Mouse (Mus musculus) MEL (cell line): ENCODE measurements around the gene Slco2b1.

Experiments used
- CHD2 ChIP-seq: IDR thresholded peaks from 2 replicates; pipeline ENCODE4 v1.6.1; 2011; ENCODE audit warnings: low read length, improper control_type of control experiment
- E2F4 ChIP-seq: IDR thresholded peaks from 2 replicates; pipeline ENCODE4 v1.6.1; 2011; ENCODE audit warnings: low read depth, low read length, improper control_type of control experiment, borderline replicate concordance
- EP300 ChIP-seq, 2 experiments: IDR thresholded peaks; 2 replicates each; pipeline ENCODE4 v1.6.1; 2011; ENCODE audit warnings: improper control_type of control experiment in 2 of 2, low read length in 2 of 2, low read depth in 1 of 2, mild to moderate bottlenecking in 1 of 2
- MAFK ChIP-seq: IDR thresholded peaks from 2 replicates; pipeline ENCODE4 v1.6.1; 2011; ENCODE audit warnings: low read depth, mild to moderate bottlenecking, low read length, improper control_type of control experiment, borderline replicate concordance
- POLR2A ChIP-seq, 2 experiments: IDR thresholded peaks; 2 replicates each; pipeline ENCODE4 v1.6.1; 2011 to 2012; ENCODE audit warnings: low read length in 2 of 2, mild to moderate bottlenecking in 2 of 2, control low read depth in 1 of 2, improper control_type of control experiment in 1 of 2, low read depth in 1 of 2, moderate library complexity in 1 of 2; ENCODE audit not compliant: control insufficient read depth in 1 of 2, insufficient read depth in 1 of 2, poor library complexity in 1 of 2
- POLR2AphosphoS5 ChIP-seq: IDR thresholded peaks from 2 replicates; pipeline ENCODE4 v1.6.1; 2012; ENCODE audit warnings: low read depth, borderline replicate concordance, mild to moderate bottlenecking, inconsistent platforms, low read length, moderate library complexity, mixed read lengths
- RCOR1 ChIP-seq: IDR thresholded peaks from 2 replicates; pipeline ENCODE4 v1.6.1; 2012; ENCODE audit warnings: low read depth, mild to moderate bottlenecking, inconsistent platforms, low read length, improper control_type of control experiment

GRCm38 (mm10) chr7:99618860-99619259, 92.3 kb downstream of the Slco2b1 start:
- no peak for TF ChIP-seq CHD2
- TF ChIP-seq MAFK, result no peak
- no peak for TF ChIP-seq POLR2A (IDR thresholded peaks at IDR 0.05; ENCODE audit: control insufficient read depth in 1 of 2, insufficient read depth in 1 of 2, low read depth in 1 of 2, low read length in 2 of 2, poor library complexity in 1 of 2)
- TF ChIP-seq E2F4, result no peak
- TF ChIP-seq EP300 (IDR thresholded peaks at IDR 0.05; ENCODE audit: low read depth in 1 of 2, low read length in 2 of 2), result no peak
- TF ChIP-seq RCOR1, result no peak
- TF ChIP-seq POLR2AphosphoS5, result no peak
